Mouse (Mus musculus) midbrain, embryonic 11.5 days (tissue): ENCODE data around the gene Fam114a2. TPM values are rescaled to one million over a fixed set of nuclear protein-coding genes. Genes with fewer than 3 reads are reported as not detected.
"Not testable (repeated sequence)": the region's sequence is repeated elsewhere in the genome, so short reads cannot be mapped to it uniquely, and the experiment has no call there.

ENCODE experiments used
- ATAC-seq: fragments of 200-750 bp; cut with Nextera tagmentation; 2 replicates; pipeline ENCODE4 v1.8.0; 2017; ENCODE audit warnings: moderate TSS enrichment, moderate library complexity; ENCODE audit not compliant: low FRiP score
- DNase-seq: peaks from one replicate; pipeline ENCODE4 v3.0.0; 2015; ENCODE audit warnings: low spot score; ENCODE audit errors: missing footprints
- H3K27ac ChIP-seq: fragments of 300-500 bp; sonication (generic); 2 replicates; pipeline ENCODE4 v1.5.1; 2014; ENCODE audit warnings: low read depth, low read length
- H3K27me3 ChIP-seq: fragments of 300-500 bp; sonication (generic); 2 replicates; pipeline ENCODE4 v1.6.1; 2014; ENCODE audit warnings: mild to moderate bottlenecking, low read length, moderate library complexity, mixed read lengths; ENCODE audit not compliant: control insufficient read depth, insufficient read depth
- H3K36me3 ChIP-seq: fragments of 300-500 bp; sonication (generic); 2 replicates; pipeline ENCODE4 v1.6.1; 2014; ENCODE audit warnings: mild to moderate bottlenecking, low read length, moderate library complexity, mixed read lengths; ENCODE audit not compliant: control insufficient read depth, insufficient read depth
- H3K4me1 ChIP-seq: fragments of 300-500 bp; sonication (generic); 2 replicates; pipeline ENCODE4 v1.6.1; 2014; ENCODE audit warnings: low read length; ENCODE audit not compliant: control insufficient read depth, insufficient read depth
- H3K4me2 ChIP-seq: fragments of 300-500 bp; sonication (generic); 2 replicates; pipeline ENCODE4 v1.6.1; 2014; ENCODE audit warnings: mild to moderate bottlenecking, moderate library complexity
- H3K4me3 ChIP-seq: fragments of 300-500 bp; sonication (generic); 2 replicates; pipeline ENCODE4 v1.5.1; 2014; ENCODE audit warnings: low read depth, low read length
- H3K9ac ChIP-seq: fragments of 300-500 bp; sonication (generic); 2 replicates; pipeline ENCODE4 v1.6.1; 2014; ENCODE audit warnings: low read length
- H3K9me3 ChIP-seq: fragments of 300-500 bp; sonication (generic); 2 replicates; pipeline ENCODE4 v1.6.1; 2016; ENCODE audit warnings: low read length; ENCODE audit not compliant: control insufficient read depth
- WGBS: fragments of 180-500 bp; shearing (Covaris S2); extraction: QIAGEN DNeasy Blood & Tissue Kit; methylation state at CpG from one replicate; pipeline ENCODE4 v1.1.7; 2014; 5-methylcytosine and 5-hydroxymethylcytosine counted together
- polyA plus RNA-seq: library from polyadenylated mRNA; unstranded; fragments of >200 nt; fragmentation: Nextera tagmentation; extraction: Ambion mirVana; gene quantifications from 2 replicates; pipeline ENCODE4 v1.2.1, GENCODE M21; 2014

Gene Fam114a2
- polyA plus RNA-seq: 52.5 and 56.4 TPM in 2 replicates

DNA sequence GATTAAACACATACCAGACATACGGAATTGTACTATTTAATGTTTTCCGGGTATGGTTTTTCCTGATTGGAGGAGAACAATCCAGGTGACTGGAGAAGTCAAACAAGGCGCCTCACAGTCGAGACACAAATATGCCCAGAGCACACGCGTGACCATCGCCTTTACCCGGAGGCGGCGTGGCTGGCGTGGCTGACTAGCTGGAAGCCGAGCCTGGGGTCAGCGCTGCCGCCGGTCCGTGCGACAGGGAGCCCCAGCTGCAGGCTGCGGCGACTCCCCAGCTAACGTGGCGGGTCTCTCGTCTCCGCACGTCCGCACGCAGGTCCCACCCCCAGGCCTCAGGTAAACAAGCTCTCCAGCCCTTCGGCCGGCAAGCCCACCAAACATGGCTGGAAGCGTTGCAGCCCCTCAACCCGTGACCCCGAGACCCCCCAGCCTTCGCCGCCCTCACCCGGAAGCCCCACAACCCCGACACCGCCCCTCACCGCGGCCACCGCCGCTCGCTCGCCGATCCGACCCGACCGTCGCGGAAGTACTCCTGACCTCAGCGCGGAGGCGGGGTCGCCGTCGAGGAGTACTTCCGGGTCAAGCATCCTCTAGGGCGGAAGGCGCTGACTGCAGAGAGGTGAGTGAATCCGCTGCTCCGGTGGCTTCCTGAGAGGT lies at the start of gene Fam114a2, which contains the start of gene Mfap3:
Fam114a2 (minus strand) TSS at position 527 of the 660 bp plus-strand sequence.
Mfap3 (plus strand) TSS at position 574 of the 660 bp plus-strand sequence.
- under 1% methylated on average over 59 of the region's 59 CpGs for WGBS
- H3K27me3 ChIP-seq: no peaks in the 10 kb centered on the region
- no peaks in the 10 kb centered on the region for H3K36me3 ChIP-seq
- peak; percentile 97 for ATAC-seq
- peaks cover 6% of the 10 kb centered on the region; the same call in 1 of the 2 replicates for H3K4me1 ChIP-seq
- H3K9ac ChIP-seq: peak within 1 kb of the TSS; percentile 82
- no peaks in the 10 kb centered on the region for H3K9me3 ChIP-seq
- peak within 1 kb of the TSS; percentile 61 for H3K27ac ChIP-seq
- peak; percentile 98 for DNase-seq
- H3K4me3 ChIP-seq: peak within 1 kb of the TSS; percentile 87
- peak within 1 kb of the TSS; percentile 67 for H3K4me2 ChIP-seq

- 0 out of 2 replicates have a peak, but pooled peaks cover 2% of the 10 kb centered on the region for H3K4me1 ChIP-seq
- 0 out of 2 replicates have a peak overlapping the region, but pooled peaks have one; percentile 2 for H3K9ac ChIP-seq
- DNase-seq (no peak), ATAC-seq (no peak)
- no peaks in the 10 kb centered on the region for H3K9me3 ChIP-seq
- H3K27ac ChIP-seq: no peak overlapping the region
- H3K36me3 ChIP-seq: no peaks in the 10 kb centered on the region
- 26% methylated on average over 18 of the region's 18 CpGs for WGBS
- H3K27me3 ChIP-seq: no peaks in the 10 kb centered on the region
- H3K4me3 ChIP-seq: no peak overlapping the region
- no peak overlapping the region for H3K4me2 ChIP-seq
Measured at GRCm38 (mm10) chr11:57566091-57567035, 47.9 kb upstream of the Fam114a2 start.

- Histone ChIP-seq H3K9ac (no peak overlapping the region), H3K27me3 (no peaks in the 10 kb centered on the region), H3K4me2 (no peak overlapping the region), H3K4me1 (0 out of 2 replicates have a peak, but pooled peaks cover 2% of the 10 kb centered on the region), H3K4me3 (no peak overlapping the region), H3K36me3 (no peaks in the 10 kb centered on the region), H3K9me3 (no peaks in the 10 kb centered on the region), H3K27ac (no peak overlapping the region)
- no peak for ATAC-seq
- WGBS: 80% methylated on average over 12 of the region's 12 CpGs
- no peak for DNase-seq
Measured at GRCm38 (mm10) chr11:57564564-57564963, 46.1 kb upstream of the Fam114a2 start.

- not testable (repeated sequence) for ATAC-seq, H3K4me1 ChIP-seq, H3K4me2 ChIP-seq, H3K27me3 ChIP-seq, H3K9ac ChIP-seq, H3K9me3 ChIP-seq, H3K4me3 ChIP-seq, H3K36me3 ChIP-seq, H3K27ac ChIP-seq, DNase-seq
- WGBS: 96% methylated on average over 8 of the region's 10 CpGs
Measured at GRCm38 (mm10) chr11:57557936-57558335, 39.5 kb upstream of the Fam114a2 start.

DNA sequence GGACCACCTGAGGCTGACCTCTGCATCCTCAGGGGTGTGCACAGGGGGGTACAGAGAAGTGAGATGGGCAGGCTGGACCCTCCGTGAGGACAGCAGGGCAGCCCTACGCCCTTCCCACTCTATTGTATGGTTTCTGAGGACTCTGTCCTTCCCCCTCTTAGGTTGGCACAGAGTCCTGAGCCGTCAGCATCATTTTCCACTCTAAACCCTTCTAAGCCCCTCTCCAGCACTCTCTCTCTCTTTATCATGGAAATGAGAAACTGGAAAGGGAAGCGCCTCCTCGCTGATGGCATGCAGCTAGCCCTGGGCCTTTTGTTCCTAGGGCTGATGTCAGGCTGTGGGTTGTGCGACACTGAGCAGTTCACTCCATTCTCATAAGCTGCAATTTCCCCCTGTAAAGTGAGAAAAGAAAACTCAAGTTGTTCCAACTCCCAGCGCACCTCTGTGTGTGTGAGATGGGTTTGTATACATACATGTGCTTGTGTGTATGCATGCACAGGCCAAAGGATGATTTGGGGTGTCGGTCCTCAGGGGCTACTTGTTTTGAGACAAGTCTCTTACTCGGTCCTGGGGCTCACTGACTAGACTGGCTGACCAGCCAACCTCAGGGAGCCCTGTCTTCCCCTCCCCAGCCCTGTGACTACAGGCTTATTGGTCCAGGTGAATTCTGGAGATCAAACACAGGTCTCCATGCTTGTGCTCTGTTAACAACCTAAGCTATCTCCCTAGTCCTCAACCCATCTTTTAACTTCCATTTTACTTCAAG lies 34.8 kb upstream of the Fam114a2 start:
- 15% methylated on average over 9 of the region's 9 CpGs for WGBS
- DNase-seq (peak; percentile 93), ATAC-seq (peak; percentile 93)
- Histone ChIP-seq H3K9ac (peak overlapping the region; percentile 53), H3K4me3 (no peak overlapping the region), H3K36me3 (no peaks in the 10 kb centered on the region), H3K27ac (peak overlapping the region; percentile 80), H3K27me3 (no peaks in the 10 kb centered on the region; the same call in 1 of the 2 replicates), H3K4me2 (peak overlapping the region; percentile 25; the same call in 1 of the 2 replicates), H3K4me1 (peaks cover 23% of the 10 kb centered on the region), H3K9me3 (no peaks in the 10 kb centered on the region)

DNA sequence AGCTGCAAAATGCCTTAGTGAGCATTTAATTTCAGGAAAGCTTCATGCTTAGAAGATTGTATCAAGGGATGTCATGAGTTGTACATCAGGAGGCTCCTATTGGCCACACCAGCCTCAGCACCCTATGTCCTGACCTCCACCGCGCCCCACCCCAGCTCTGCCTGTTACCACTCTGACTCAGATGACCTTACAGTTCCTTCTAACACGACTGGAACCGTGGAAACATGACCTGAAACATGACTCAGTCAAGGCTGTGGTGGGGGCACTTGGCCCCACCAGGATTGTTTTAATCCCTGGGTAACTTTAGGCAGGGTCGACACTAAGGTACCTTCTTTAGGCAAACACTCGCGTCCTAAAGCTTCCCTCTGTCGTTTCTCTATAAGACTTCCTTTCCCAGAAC lies 32.6 kb upstream of the Fam114a2 start:
- H3K36me3 ChIP-seq: no peaks in the 10 kb centered on the region
- DNase-seq: no peak
- peaks cover 23% of the 10 kb centered on the region for H3K4me1 ChIP-seq
- no peak overlapping the region for H3K9ac ChIP-seq
- H3K9me3 ChIP-seq: no peaks in the 10 kb centered on the region
- ATAC-seq: no peak
- no peak overlapping the region for H3K27ac ChIP-seq
- H3K4me3 ChIP-seq: no peak overlapping the region
- WGBS: 88% methylated on average over 8 of the region's 8 CpGs
- H3K27me3 ChIP-seq: no peaks in the 10 kb centered on the region; the same call in 1 of the 2 replicates
- H3K4me2 ChIP-seq: no peak overlapping the region

GRCm38 (mm10) chr11:57550230-57550629 lies 31.8 kb upstream of the Fam114a2 start:
- H3K4me1 ChIP-seq: peaks cover 23% of the 10 kb centered on the region
- no peak overlapping the region for H3K27ac ChIP-seq

More at GRCm38 (mm10) chr11:57550230-57550629, 31.8 kb upstream of the Fam114a2 start:
- WGBS: 98% methylated on average over 2 of the region's 2 CpGs
- no peak overlapping the region for H3K9ac ChIP-seq
- DNase-seq (no peak), ATAC-seq (no peak)
- no peaks in the 10 kb centered on the region; the same call in 1 of the 2 replicates for H3K27me3 ChIP-seq
- no peak overlapping the region for H3K4me3 ChIP-seq
- no peaks in the 10 kb centered on the region for H3K36me3 ChIP-seq
- H3K9me3 ChIP-seq: no peaks in the 10 kb centered on the region
- H3K4me2 ChIP-seq: no peak overlapping the region
